Mouse (Mus musculus): ENCODE measurements around the gene Zfp740.
"Not testable (repeated sequence)": the region's sequence is repeated elsewhere in the genome, so short reads cannot be mapped to it uniquely, and the experiment has no call there.

Zfp740 gene

GRCm38 (mm10) chr15:102202971-102203834 lies at the start of gene Zfp740:
TSS of gene Zfp740 (plus strand) at chr15:102203249.
- peak; percentile 97 for DNase-seq (ENCODE audit: low read depth, low spot score)

GRCm38 (mm10) chr15:102155006-102155405 lies 48.0 kb upstream of the Zfp740 start:
- not testable (repeated sequence) for DNase-seq (ENCODE audit: low read depth, low spot score)

GRCm38 (mm10) chr15:102156836-102157235 lies 46.2 kb upstream of the Zfp740 start:
- no peak for DNase-seq (ENCODE audit: low read depth, low spot score)

GRCm38 (mm10) chr15:102160415-102161060 lies 42.5 kb upstream of the Zfp740 start:
- no peak for DNase-seq (ENCODE audit: low read depth, low spot score)

GRCm38 (mm10) chr15:102163900-102164693 lies 39.0 kb upstream of the Zfp740 start:
- no peak for DNase-seq (ENCODE audit: low read depth, low spot score)

- no peak for DNase-seq (ENCODE audit: low read depth, low spot score)
Measured at GRCm38 (mm10) chr15:102165468-102166100, 37.5 kb upstream of the Zfp740 start.

- peak; percentile 34 for DNase-seq (ENCODE audit: low read depth, low spot score)
Measured at GRCm38 (mm10) chr15:102167620-102168021, 35.4 kb upstream of the Zfp740 start.

GRCm38 (mm10) chr15:102169064-102169463 lies 34.0 kb upstream of the Zfp740 start:
- DNase-seq (ENCODE audit: low read depth, low spot score), result no peak

- DNase-seq (ENCODE audit: low read depth, low spot score), result no peak
Measured at GRCm38 (mm10) chr15:102173581-102173980, 29.5 kb upstream of the Zfp740 start.

- DNase-seq (ENCODE audit: low read depth, low spot score), result no peak
Measured at GRCm38 (mm10) chr15:102175736-102176319, 27.2 kb upstream of the Zfp740 start.

- DNase-seq (ENCODE audit: low read depth, low spot score), result no peak
Measured at GRCm38 (mm10) chr15:102176571-102177316, 26.3 kb upstream of the Zfp740 start.

GRCm38 (mm10) chr15:102177417-102177816 lies 25.6 kb upstream of the Zfp740 start:
- DNase-seq (ENCODE audit: low read depth, low spot score), result no peak

GRCm38 (mm10) chr15:102178279-102178678 lies 24.8 kb upstream of the Zfp740 start:
- peak; percentile 57 for DNase-seq (ENCODE audit: low read depth, low spot score)

GRCm38 (mm10) chr15:102179106-102179505 lies 23.9 kb upstream of the Zfp740 start:
- DNase-seq (ENCODE audit: low read depth, low spot score), result no peak

GRCm38 (mm10) chr15:102179924-102180323 lies 23.1 kb upstream of the Zfp740 start:
- DNase-seq (ENCODE audit: low read depth, low spot score), result no peak

GRCm38 (mm10) chr15:102183076-102183475 lies 20.0 kb upstream of the Zfp740 start:
- no peak for DNase-seq (ENCODE audit: low read depth, low spot score)

- DNase-seq (ENCODE audit: low read depth, low spot score), result no peak
Measured at GRCm38 (mm10) chr15:102186239-102186638, 16.8 kb upstream of the Zfp740 start.

GRCm38 (mm10) chr15:102188096-102188495 lies 15.0 kb upstream of the Zfp740 start:
- DNase-seq (ENCODE audit: low read depth, low spot score), result no peak

- no peak for DNase-seq (ENCODE audit: low read depth, low spot score)
Measured at GRCm38 (mm10) chr15:102188883-102189282, 14.2 kb upstream of the Zfp740 start.

- no peak for DNase-seq (ENCODE audit: low read depth, low spot score)
Measured at GRCm38 (mm10) chr15:102191699-102192098, 11.3 kb upstream of the Zfp740 start.

Data from skeletal muscle tissue, adult 2 months (tissue).